Mouse (Mus musculus) myocyte (in vitro differentiated cells): Measurements from ENCODE around the gene Zfp423. TPM values are rescaled to one million over a fixed set of nuclear protein-coding genes. Genes with fewer than 3 reads are reported as not detected.
A peak's percentile ranks its signal among the peaks of the same experiment; 100 is the strongest.

Experiments used
- H3K27me3 ChIP-seq: one replicate; pipeline ENCODE4 v1.6.1; 2011; ENCODE audit not compliant: control insufficient read depth, insufficient read depth, insufficient read length
- H3K36me3 ChIP-seq: one replicate; pipeline ENCODE4 v1.6.1; 2011; ENCODE audit not compliant: control insufficient read depth, insufficient read depth
- H3K4me2 ChIP-seq: one replicate; pipeline ENCODE4 v1.6.1; 2011; ENCODE audit warnings: low read depth, control low read depth
- H3K4me3 ChIP-seq: one replicate; pipeline ENCODE4 v1.5.1; 2011; ENCODE audit warnings: mild to moderate bottlenecking, control low read depth, moderate library complexity
- H3K79me2 ChIP-seq: one replicate; pipeline ENCODE4 v1.6.1; 2011; ENCODE audit not compliant: control insufficient read depth, insufficient read depth
- H3ac ChIP-seq: one replicate; pipeline ENCODE4 v1.6.1; 2011; ENCODE audit not compliant: control insufficient read depth, insufficient read length
- CEBPB ChIP-seq: IDR thresholded peaks from 2 replicates; pipeline ENCODE4 v1.6.1; 2011; ENCODE audit warnings: mild to moderate bottlenecking, moderate library complexity; ENCODE audit not compliant: poor library complexity, insufficient read depth, severe bottlenecking
- E2F4 ChIP-seq: IDR thresholded peaks from one replicate; pipeline ENCODE4 v1.6.1; 2011; ENCODE audit warnings: mild to moderate bottlenecking, control low read depth, moderate library complexity; ENCODE audit not compliant: insufficient read depth
- MAX ChIP-seq: IDR thresholded peaks from one replicate; pipeline ENCODE4 v1.6.1; 2011; ENCODE audit warnings: low read depth, mild to moderate bottlenecking, control low read depth
- MYOD1 ChIP-seq, 3 experiments: IDR thresholded peaks; one replicate each; pipeline ENCODE4 v1.6.1; 2011; ENCODE audit warnings: control low read depth in 2 of 3, low read depth in 2 of 3, mild to moderate bottlenecking in 2 of 3, moderate library complexity in 1 of 3; ENCODE audit not compliant: insufficient read length in 2 of 3, control insufficient read depth in 1 of 3
- MYOG ChIP-seq, 3 experiments: IDR thresholded peaks; one replicate each; pipeline ENCODE4 v1.6.1; 2011; ENCODE audit warnings: control low read depth in 2 of 3, low read depth in 2 of 3, mild to moderate bottlenecking in 2 of 3; ENCODE audit not compliant: insufficient read length in 2 of 3, control insufficient read depth in 1 of 3, insufficient read depth in 1 of 3
- POLR2A ChIP-seq: IDR thresholded peaks from one replicate; pipeline ENCODE4 v1.6.1; 2011; ENCODE audit warnings: low read depth, mild to moderate bottlenecking, control low read depth, moderate library complexity; ENCODE audit not compliant: insufficient read length
- POLR2AphosphoS2 ChIP-seq: IDR thresholded peaks from one replicate; pipeline ENCODE4 v1.6.1; 2011; ENCODE audit warnings: low read depth, control low read depth; ENCODE audit not compliant: insufficient read length
- REST ChIP-seq: IDR thresholded peaks from one replicate; pipeline ENCODE4 v1.6.1; 2011; ENCODE audit warnings: mild to moderate bottlenecking, control low read depth, moderate library complexity; ENCODE audit not compliant: insufficient read depth, insufficient read length
- SRF ChIP-seq: IDR thresholded peaks from one replicate; pipeline ENCODE4 v1.6.1; 2011; ENCODE audit warnings: low read depth; ENCODE audit not compliant: control insufficient read depth, insufficient read length
- TCF12 ChIP-seq: IDR thresholded peaks from one replicate; pipeline ENCODE4 v1.6.1; 2011; ENCODE audit warnings: mild to moderate bottlenecking, control low read depth; ENCODE audit not compliant: poor library complexity, insufficient read depth, severe bottlenecking
- TCF3 ChIP-seq: IDR thresholded peaks from one replicate; pipeline ENCODE4 v1.6.1; 2011; ENCODE audit warnings: low read depth, control low read depth; ENCODE audit not compliant: insufficient read length
- USF1 ChIP-seq: IDR thresholded peaks from one replicate; pipeline ENCODE4 v1.6.1; 2011; ENCODE audit warnings: low read depth, mild to moderate bottlenecking, control low read depth, moderate library complexity
- polyA plus RNA-seq: library from polyadenylated mRNA; unstranded; fragments of >200 nt; fragmentation: generic; extraction: Trizol; gene quantifications from one replicate; pipeline ENCODE4 v1.2.1, GENCODE M21; 2012; ENCODE audit warnings: missing spikeins

Gene Zfp423
- polyA plus RNA-seq, 1 experiment = 0.04 TPM

DNA sequence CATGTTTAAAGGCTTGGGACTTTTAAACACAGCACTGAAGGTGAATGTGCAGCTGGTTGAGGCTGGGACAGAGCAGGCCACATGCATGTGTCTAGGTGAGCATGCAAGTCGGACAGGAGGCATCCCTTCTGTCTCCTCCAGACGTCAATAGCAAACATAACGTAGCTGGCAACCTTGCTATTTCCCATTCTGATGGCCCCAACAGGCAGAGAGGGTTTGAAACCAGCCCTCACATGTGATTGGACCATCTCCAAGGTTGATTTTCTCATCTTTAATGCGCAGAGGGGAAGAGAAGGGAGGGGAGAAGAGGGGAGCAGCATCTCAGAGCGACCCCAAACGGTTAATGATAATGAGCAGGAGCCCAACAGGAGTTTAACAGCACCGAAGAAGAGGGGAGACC, 123.5 kb downstream of the Zfp423 start:
- no peaks in the 10 kb centered on the region for H3K36me3 ChIP-seq
- no peak overlapping the region for H3K4me3 ChIP-seq
- H3K4me2 ChIP-seq = no peak overlapping the region
- TF ChIP-seq TCF3 (no peak), MAX (no peak)
- peaks cover 6% of the 10 kb centered on the region for H3K27me3 ChIP-seq
- no peaks in the 10 kb centered on the region for H3K79me2 ChIP-seq
- H3ac ChIP-seq = no peak overlapping the region

GRCm38 (mm10) chr8:87835411-87835821, 124.0 kb downstream of the Zfp423 start:
- H3K4me2 ChIP-seq = no peak overlapping the region
- no peak overlapping the region for H3K4me3 ChIP-seq
- no peaks in the 10 kb centered on the region for H3K79me2 ChIP-seq
- H3K27me3 ChIP-seq = peaks cover 6% of the 10 kb centered on the region
- H3K36me3 ChIP-seq = no peaks in the 10 kb centered on the region
- TF ChIP-seq POLR2A (no peak), CEBPB (no peak), TCF3 (no peak), MYOD1 (IDR thresholded peaks at IDR 0.05; ENCODE audit: control insufficient read depth in 1 of 3, insufficient read length in 2 of 3, low read depth in 2 of 3) (no peak), REST (no peak), USF1 (no peak), MAX (no peak), SRF (no peak), TCF12 (no peak), MYOG (IDR thresholded peaks at IDR 0.05; ENCODE audit: control insufficient read depth in 1 of 3, insufficient read depth in 1 of 3, insufficient read length in 2 of 3, low read depth in 2 of 3) (no peak), POLR2AphosphoS2 (no peak), E2F4 (no peak)
- H3ac ChIP-seq = no peak overlapping the region

DNA sequence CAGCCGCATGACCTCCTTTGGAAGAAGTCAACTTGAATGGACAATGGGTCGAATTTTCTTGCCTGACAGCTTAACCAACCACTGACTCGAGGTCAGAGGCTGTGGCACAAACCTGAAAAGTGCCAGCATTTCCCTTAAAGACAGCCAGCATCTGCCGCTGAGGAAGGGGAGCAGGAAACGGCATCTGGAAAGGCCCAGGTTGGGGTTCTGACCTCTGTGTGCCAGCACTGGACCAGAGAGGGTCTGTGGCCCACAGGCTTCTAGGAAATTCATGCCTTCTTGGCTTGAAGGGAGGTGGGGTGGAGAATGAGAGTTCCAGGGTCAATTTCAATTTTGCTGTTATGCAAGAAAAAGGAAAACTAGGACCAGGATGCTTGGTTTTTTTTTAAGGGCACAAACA, 124.7 kb downstream of the Zfp423 start:
- Histone ChIP-seq H3K4me3 (no peak overlapping the region), H3K27me3 (peaks cover 6% of the 10 kb centered on the region), H3K79me2 (no peaks in the 10 kb centered on the region)

DNA sequence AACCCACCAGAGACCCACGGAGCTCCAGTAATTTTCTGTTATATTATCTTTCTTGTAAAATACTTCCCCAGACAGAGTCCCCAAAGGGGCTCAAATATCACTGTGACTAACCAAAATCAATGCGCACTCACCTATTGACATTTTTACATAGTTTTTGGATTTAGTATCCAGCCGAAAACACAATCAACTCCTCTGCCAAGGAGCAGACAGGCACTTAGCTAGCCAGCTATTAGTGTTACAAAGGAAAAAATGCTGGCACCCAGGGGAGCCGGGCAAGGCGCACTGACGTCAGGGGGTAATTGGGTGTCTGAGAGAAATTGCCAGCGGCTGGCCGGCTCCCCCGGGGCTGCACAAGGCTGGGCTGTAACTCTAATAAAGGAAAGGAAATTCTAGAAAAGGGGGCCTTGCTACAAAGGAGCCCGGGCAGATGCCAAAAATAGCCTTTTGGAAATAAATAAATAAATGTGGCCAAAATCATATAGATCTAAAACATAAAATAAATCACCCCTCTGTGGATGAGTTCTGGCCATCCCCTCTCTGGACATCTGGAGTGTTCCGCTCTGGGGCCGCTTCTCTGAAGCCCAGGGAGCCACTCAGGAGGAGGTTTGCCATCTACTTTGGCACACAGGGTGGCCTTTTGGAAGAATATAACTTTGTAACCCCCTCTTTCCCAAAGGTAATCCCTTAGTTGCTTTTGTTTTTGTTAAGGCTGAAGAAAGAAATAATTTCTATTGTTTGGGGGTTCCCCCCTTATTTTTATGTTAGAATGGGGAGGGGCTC, 125.4 kb downstream of the Zfp423 start:
- TF ChIP-seq TCF3 = no peak
- TF ChIP-seq POLR2AphosphoS2 = no peak
- TF ChIP-seq SRF = no peak
- TF ChIP-seq MYOG (IDR thresholded peaks at IDR 0.05; ENCODE audit: control insufficient read depth in 1 of 3, insufficient read depth in 1 of 3, insufficient read length in 2 of 3, low read depth in 2 of 3) = no peak
- TF ChIP-seq MAX = no peak
- no peak for TF ChIP-seq REST
- TF ChIP-seq USF1 = no peak
- TF ChIP-seq POLR2A = no peak
- TF ChIP-seq TCF12 = no peak
- no peak for TF ChIP-seq E2F4
- no peak for TF ChIP-seq CEBPB
- no peak for TF ChIP-seq MYOD1 (IDR thresholded peaks at IDR 0.05; ENCODE audit: control insufficient read depth in 1 of 3, insufficient read length in 2 of 3, low read depth in 2 of 3)
- H3K4me2 ChIP-seq = peak overlapping the region; percentile 52
- H3K4me3 ChIP-seq = no peak overlapping the region
- no peaks in the 10 kb centered on the region for H3K36me3 ChIP-seq
- H3ac ChIP-seq = no peak overlapping the region
- peaks cover 6% of the 10 kb centered on the region for H3K27me3 ChIP-seq
- no peaks in the 10 kb centered on the region for H3K79me2 ChIP-seq

More for the DNA sequence above, 124.7 kb downstream of the Zfp423 start:
- TF ChIP-seq USF1 (no peak), E2F4 (no peak), MAX (no peak)
- Histone ChIP-seq H3ac (no peak overlapping the region), H3K36me3 (no peaks in the 10 kb centered on the region), H3K4me2 (no peak overlapping the region)

DNA sequence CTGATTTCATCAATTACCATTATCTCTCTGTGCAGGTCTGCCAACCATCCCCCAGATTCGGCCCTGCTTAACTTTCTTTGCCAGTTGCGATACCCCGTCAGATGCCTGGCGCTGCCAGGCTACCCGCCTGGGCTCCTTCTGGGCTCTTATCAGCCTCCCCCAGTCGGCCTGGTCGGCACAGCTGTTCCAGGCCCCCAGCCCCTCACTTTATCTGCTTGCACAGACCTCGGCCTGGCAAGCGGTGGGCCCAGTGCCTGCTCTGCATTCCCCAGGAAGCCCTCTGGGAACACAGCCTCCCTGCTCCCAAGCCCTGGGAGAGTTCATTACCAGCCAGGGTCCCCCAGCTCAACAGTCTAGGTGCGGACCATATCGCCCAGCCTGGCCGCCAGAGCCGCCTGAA, 126.1 kb downstream of the Zfp423 start:
- TF ChIP-seq REST = no peak
- TF ChIP-seq TCF3 = no peak
- TF ChIP-seq MYOG (IDR thresholded peaks at IDR 0.05; ENCODE audit: control insufficient read depth in 1 of 3, insufficient read depth in 1 of 3, insufficient read length in 2 of 3, low read depth in 2 of 3) = no peak
- TF ChIP-seq POLR2A = no peak
- TF ChIP-seq MYOD1 (IDR thresholded peaks at IDR 0.05; ENCODE audit: control insufficient read depth in 1 of 3, insufficient read length in 2 of 3, low read depth in 2 of 3) = no peak
- TF ChIP-seq POLR2AphosphoS2 = no peak
- TF ChIP-seq CEBPB = no peak
- no peak for TF ChIP-seq SRF
- no peak for TF ChIP-seq MAX
- no peak for TF ChIP-seq TCF12
- no peak for TF ChIP-seq USF1
- no peak for TF ChIP-seq E2F4
- Histone ChIP-seq H3K79me2 (no peaks in the 10 kb centered on the region), H3K4me3 (no peak overlapping the region), H3K4me2 (peak overlapping the region; percentile 52), H3K36me3 (no peaks in the 10 kb centered on the region), H3K27me3 (peaks cover 6% of the 10 kb centered on the region), H3ac (no peak overlapping the region)
